ENCODE assay signal across 8 mouse cellular contexts in the genomic region with DNA sequence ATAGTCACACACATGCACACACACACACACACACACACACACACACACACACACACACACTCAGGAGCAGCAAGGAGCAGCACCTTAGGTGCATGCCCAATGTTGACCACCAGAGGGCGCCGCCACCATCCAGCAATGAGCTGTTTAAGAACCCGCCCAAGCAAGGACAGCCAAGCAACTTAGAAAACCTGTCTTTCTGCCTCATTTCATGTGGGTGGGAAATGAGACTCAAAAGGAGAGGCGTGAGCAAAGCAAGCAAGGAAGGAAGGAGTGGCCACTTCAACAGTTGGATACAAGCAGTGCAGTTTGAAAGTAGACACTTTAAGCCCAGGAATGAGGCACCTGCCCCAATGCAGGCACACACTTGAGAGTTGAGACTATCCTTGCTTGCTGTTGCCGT.
DNase-seq lines count a peak whose midpoint lies in the region; ATAC-seq and TF ChIP-seq lines count a peak whose summit lies in the region.
"Had no signal": no experiment of that assay in that cellular context is flagged by ENCODE, and none has a peak within 500 bp of the region (broad histone marks: within the 10 kb centered on the region; RNA-seq: fewer than 3 reads in every experiment).

No protein-coding gene starts in this region.

- H3K4me1 ChIP-seq in bone marrow, adult 2 months (ENCODE audit: control insufficient read depth, insufficient read depth, low read length), result no peaks in the 10 kb centered on the region

- peak; percentile 45 for DNase-seq in MN1 (ENCODE audit: low spot score)
- peak; percentile 89 for DNase-seq in heart, postnatal 4 days
- peak; percentile 58 to 83 for DNase-seq in layer of hippocampus, postnatal 25 days (ENCODE audit: extremely low spot score in 1 of 2, low spot score in 1 of 2)
- DNase-seq in spleen, postnatal 4 days (ENCODE audit: low spot score in 2 of 2), result peak; percentile 72 to 91

- TF ChIP-seq CTCF in bone marrow, adult 2 months (IDR thresholded peaks at IDR 0.05; ENCODE audit: control insufficient read depth, insufficient read depth, low read length), result peak; percentile 92

- WGBS in bone marrow, adult 2 months, result 13% methylated on average over 5 of the region's 5 CpGs

- H3K27ac ChIP-seq in bone marrow, adult 2 months (ENCODE audit: control insufficient read depth, insufficient read depth, low read depth, low read length, poor library complexity), result no peak overlapping the region
- H3K27ac ChIP-seq: neural tube, embryonic 13.5 days had no signal

- H3K4me3 ChIP-seq in bone marrow, adult 2 months (replicated peaks; ENCODE audit: control insufficient read depth, low read depth, low read length), result no peak overlapping the region
- H3K4me3 ChIP-seq: neural tube, embryonic 13.5 days had no signal

- ATAC-seq in erythroblast, adult 5-6 weeks (replicated peaks; ENCODE audit: low FRiP score, poor library complexity, severe bottlenecking), result peak; percentile 80
- peak; percentile 68; the same call in 1 of the 2 replicates for ATAC-seq in megakaryocyte-erythroid progenitor cell, adult 5-6 weeks (replicated peaks; ENCODE audit: low FRiP score, low TSS enrichment, poor library complexity, severe bottlenecking)

- no peak for TF ChIP-seq POLR2A in bone marrow, adult 2 months (IDR thresholded peaks at IDR 0.05; ENCODE audit: borderline replicate concordance, control insufficient read depth, low read depth, low read length)
